27 mouse cellular contexts compared by ENCODE assay signal in the genomic region with DNA sequence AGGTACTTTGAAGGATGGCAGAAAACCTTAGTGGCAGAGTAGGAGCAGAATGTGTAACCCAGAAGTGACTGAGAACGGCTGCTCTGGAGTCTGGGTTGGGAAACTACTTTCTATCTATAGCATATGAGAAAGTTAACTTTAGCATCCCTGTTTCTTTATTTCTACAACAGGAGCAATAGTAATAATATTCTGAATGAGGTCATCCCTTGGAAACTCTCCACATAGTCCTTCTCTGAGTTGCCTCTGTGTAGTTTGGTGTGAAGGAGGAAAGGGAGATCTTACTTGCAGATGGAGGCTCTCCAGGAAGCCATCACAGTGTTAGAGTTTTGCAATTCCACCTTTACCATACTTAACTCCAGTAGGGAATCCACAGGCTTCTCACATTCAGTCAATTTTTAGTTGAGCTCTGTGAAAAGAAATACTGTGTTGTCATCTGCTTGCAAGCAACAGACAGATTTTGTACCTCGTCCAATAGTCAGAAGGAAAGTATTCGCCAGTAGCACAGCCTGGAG. TPM values are rescaled to one million over a fixed set of nuclear protein-coding genes. Genes with fewer than 3 reads are reported as not detected.
DNase-seq lines count a peak whose midpoint lies in the region; ATAC-seq lines count a peak whose summit lies in the region.
"Had no signal": no experiment of that assay in that cellular context is flagged by ENCODE, and none has a peak within 500 bp of the region (broad histone marks: within the 10 kb centered on the region; RNA-seq: fewer than 3 reads in every experiment).

No protein-coding gene starts in this region.

- H3K27me3 ChIP-seq in heart, embryonic 16.5 days (ENCODE audit: control insufficient read depth, insufficient read depth, low read length), result no peaks in the 10 kb centered on the region
- no peaks in the 10 kb centered on the region for H3K27me3 ChIP-seq in heart, embryonic 11.5 days (ENCODE audit: control insufficient read depth, insufficient read depth, low read length)
- no peaks in the 10 kb centered on the region for H3K27me3 ChIP-seq in limb, embryonic 15.5 days
- no peaks in the 10 kb centered on the region for H3K27me3 ChIP-seq in hindbrain, embryonic 16.5 days (replicated peaks; ENCODE audit: control insufficient read depth, insufficient read depth, low read length)
- H3K27me3 ChIP-seq: CH12.LX; forebrain, embryonic 13.5 days; stomach, embryonic 15.5 days had no signal

- no peaks in the 10 kb centered on the region for H3K36me3 ChIP-seq in heart, embryonic 16.5 days (ENCODE audit: control insufficient read depth, insufficient read depth)
- H3K36me3 ChIP-seq in heart, embryonic 11.5 days (ENCODE audit: control insufficient read depth, insufficient read depth, low read length), result no peaks in the 10 kb centered on the region
- no peaks in the 10 kb centered on the region for H3K36me3 ChIP-seq in limb, embryonic 15.5 days
- no peaks in the 10 kb centered on the region for H3K36me3 ChIP-seq in hindbrain, embryonic 16.5 days (ENCODE audit: control insufficient read depth, insufficient read depth, low read length)
- H3K36me3 ChIP-seq: G1E; hindbrain, embryonic 10.5 days; stomach, embryonic 15.5 days had no signal

- H3K27ac ChIP-seq in heart, embryonic 16.5 days (ENCODE audit: low read length), result peak overlapping the region; percentile 46
- no peak overlapping the region for H3K27ac ChIP-seq in heart, embryonic 11.5 days (ENCODE audit: low read depth, low read length)
- H3K27ac ChIP-seq in limb, embryonic 15.5 days, result peak overlapping the region; percentile 61
- H3K27ac ChIP-seq in hindbrain, embryonic 16.5 days (ENCODE audit: low read depth, low read length), result no peak overlapping the region
- H3K27ac ChIP-seq: forebrain, embryonic 13.5 days; hindbrain, embryonic 10.5 days; kidney, postnatal 0 days; macrophage; stomach, embryonic 15.5 days had no signal

- ATAC-seq in frontal cortex, adult (ENCODE audit: low TSS enrichment), result peak; percentile 20; the same call in 1 of the 2 replicates
- no peak for ATAC-seq in heart, embryonic 16.5 days (replicated peaks; ENCODE audit: extremely low read depth, insufficient read depth, low FRiP score)
- ATAC-seq in heart, embryonic 11.5 days (replicated peaks; ENCODE audit: insufficient number of reproducible peaks, low FRiP score, low TSS enrichment), result no peak
- 0 out of 2 replicates have a peak, but pooled peaks have one; percentile 35 for ATAC-seq in limb, embryonic 15.5 days (ENCODE audit: insufficient number of reproducible peaks, low FRiP score, low TSS enrichment, low read depth)
- no peak for ATAC-seq in hindbrain, embryonic 16.5 days
- ATAC-seq: forebrain, embryonic 13.5 days; intestine, postnatal 0 days; liver, postnatal 0 days; lung, postnatal 0 days; midbrain, embryonic 16.5 days had no signal

- peaks cover 2% of the 10 kb centered on the region for H3K4me1 ChIP-seq in heart, embryonic 16.5 days (ENCODE audit: control insufficient read depth, insufficient read depth, low read length)
- H3K4me1 ChIP-seq in heart, embryonic 11.5 days (ENCODE audit: control insufficient read depth, insufficient read depth, low read length), result no peaks in the 10 kb centered on the region
- H3K4me1 ChIP-seq in limb, embryonic 15.5 days, result no peaks in the 10 kb centered on the region
- no peaks in the 10 kb centered on the region for H3K4me1 ChIP-seq in hindbrain, embryonic 16.5 days (ENCODE audit: control insufficient read depth, insufficient read depth, low read depth, low read length)
- H3K4me1 ChIP-seq: forebrain, embryonic 13.5 days; hindbrain, embryonic 10.5 days; stomach, embryonic 15.5 days had no signal

- H3K9me3 ChIP-seq in heart, embryonic 16.5 days (replicated peaks; ENCODE audit: control insufficient read depth, low read length), result no peaks in the 10 kb centered on the region
- H3K9me3 ChIP-seq in heart, embryonic 11.5 days (replicated peaks; ENCODE audit: control insufficient read depth, low read length), result no peaks in the 10 kb centered on the region
- H3K9me3 ChIP-seq in limb, embryonic 15.5 days, result no peaks in the 10 kb centered on the region
- no peaks in the 10 kb centered on the region for H3K9me3 ChIP-seq in hindbrain, embryonic 16.5 days (ENCODE audit: control insufficient read depth, low read length)
- H3K9me3 ChIP-seq: forebrain, embryonic 13.5 days; G1E; hindbrain, embryonic 10.5 days; stomach, embryonic 15.5 days had no signal

- H3K4me3 ChIP-seq in heart, embryonic 16.5 days (ENCODE audit: low read length), result no peak overlapping the region
- no peak overlapping the region for H3K4me3 ChIP-seq in heart, embryonic 11.5 days (ENCODE audit: low read depth, low read length)
- H3K4me3 ChIP-seq in limb, embryonic 15.5 days, result no peak overlapping the region
- H3K4me3 ChIP-seq in hindbrain, embryonic 16.5 days (ENCODE audit: low read length), result no peak overlapping the region
- H3K4me3 ChIP-seq: erythroblast, embryonic 14.5 days; forebrain, embryonic 13.5 days; hindbrain, embryonic 10.5 days; stomach, embryonic 15.5 days had no signal

- no peak overlapping the region for H3K4me2 ChIP-seq in heart, embryonic 16.5 days (ENCODE audit: low read depth, low read length)
- no peak overlapping the region for H3K4me2 ChIP-seq in heart, embryonic 11.5 days
- no peak overlapping the region for H3K4me2 ChIP-seq in limb, embryonic 15.5 days
- no peak overlapping the region for H3K4me2 ChIP-seq in hindbrain, embryonic 16.5 days (ENCODE audit: low read length)
- H3K4me2 ChIP-seq: forebrain, embryonic 13.5 days; liver, embryonic 11.5 days; stomach, embryonic 15.5 days had no signal

- 61% methylated on average over 3 of the region's 3 CpGs for WGBS in heart, embryonic 16.5 days
- WGBS in heart, embryonic 11.5 days (ENCODE audit: insufficient replicate concordance), result 76% methylated on average over 3 of the region's 3 CpGs
- WGBS in limb, embryonic 15.5 days, result 61% methylated on average over 3 of the region's 3 CpGs
- WGBS in hindbrain, embryonic 16.5 days, result 90% methylated on average over 3 of the region's 3 CpGs

- DNase-seq in frontal cortex, postnatal 25 days (ENCODE audit: low spot score in 2 of 2), result no peak
- peak; percentile 83 for DNase-seq in adipocyte (ENCODE audit: low spot score)
- no peak for DNase-seq in adrenal gland, postnatal 14 days
- DNase-seq: adrenal gland, adult 8-10 months; cerebellum, adult 9-10 months; left cerebral cortex, postnatal 4 days; liver, postnatal 0 days; right cerebral cortex, adult 18-20 months; right cerebral cortex, postnatal 4 days; thymus, postnatal 25 days had no signal

- H3K9ac ChIP-seq in heart, embryonic 16.5 days (ENCODE audit: low read length), result no peak overlapping the region
- H3K9ac ChIP-seq in heart, embryonic 11.5 days (ENCODE audit: low read depth, low read length), result no peak overlapping the region
- no peak overlapping the region for H3K9ac ChIP-seq in limb, embryonic 15.5 days
- H3K9ac ChIP-seq in hindbrain, embryonic 16.5 days (ENCODE audit: low read depth, low read length), result no peak overlapping the region
- H3K9ac ChIP-seq: forebrain, embryonic 13.5 days; liver, postnatal 0 days; stomach, embryonic 15.5 days had no signal

RNA-seq across cellular contexts. Expression of a gene that starts 31.5 kb away (rescaled TPM):
- polyA plus RNA-seq in heart, embryonic 16.5 days (2015; fragmentation: Nextera tagmentation; extraction: Ambion mirVana), result 6.0 and 6.6 TPM in 2 replicates
- polyA plus RNA-seq in heart, embryonic 11.5 days (2014; fragmentation: Nextera tagmentation; extraction: Ambion mirVana), result 11.5 and 11.9 TPM in 2 replicates
- polyA plus RNA-seq in limb, embryonic 15.5 days (2015; fragmentation: Nextera tagmentation; extraction: Ambion mirVana), result 14.8 and 15.2 TPM in 2 replicates
- 9.9 and 12.8 TPM in 2 replicates for polyA plus RNA-seq in hindbrain, embryonic 16.5 days (2015; fragmentation: Nextera tagmentation; extraction: Ambion mirVana)
- 7.4 and 15.3 TPM in 2 replicates for total RNA-seq in adrenal gland, postnatal 14 days (2021)
- total RNA-seq: G1E had no signal
- polyA plus RNA-seq: erythroblast, embryonic 14.5 days; G1E had no signal

Comparison
In these comparisons a context has a peak if more than half of its experiments do, and no peak if none do; other contexts are left out.
1. H3K27ac ChIP-seq: peak in heart, embryonic 16.5 days (single experiment) and limb, embryonic 15.5 days (single experiment); none in heart, embryonic 11.5 days (single experiment) and hindbrain, embryonic 16.5 days (single experiment).
2. ATAC-seq: peak in frontal cortex, adult (single experiment) and limb, embryonic 15.5 days (single experiment); none in heart, embryonic 16.5 days (single experiment), heart, embryonic 11.5 days (single experiment) and hindbrain, embryonic 16.5 days (single experiment).